Mouse (Mus musculus): ENCODE measurements at regions not wholly inside any gene's neighbourhood (a gene's known extent, or its start where the extent isn't known, plus 50 kb on each side); places are given as distances from the start of the nearest gene placed in this dataset.

- DNase-seq, result no peak
These were observed 50.3 kb upstream of the Cxcl12 start for GRCm38 (mm10) chr6:117118081-117118480.

Measured in cerebellum, adult 9-11 months (tissue).